Mouse (Mus musculus): ENCODE data around the gene Fam53b.

Gene Fam53b

DNA sequence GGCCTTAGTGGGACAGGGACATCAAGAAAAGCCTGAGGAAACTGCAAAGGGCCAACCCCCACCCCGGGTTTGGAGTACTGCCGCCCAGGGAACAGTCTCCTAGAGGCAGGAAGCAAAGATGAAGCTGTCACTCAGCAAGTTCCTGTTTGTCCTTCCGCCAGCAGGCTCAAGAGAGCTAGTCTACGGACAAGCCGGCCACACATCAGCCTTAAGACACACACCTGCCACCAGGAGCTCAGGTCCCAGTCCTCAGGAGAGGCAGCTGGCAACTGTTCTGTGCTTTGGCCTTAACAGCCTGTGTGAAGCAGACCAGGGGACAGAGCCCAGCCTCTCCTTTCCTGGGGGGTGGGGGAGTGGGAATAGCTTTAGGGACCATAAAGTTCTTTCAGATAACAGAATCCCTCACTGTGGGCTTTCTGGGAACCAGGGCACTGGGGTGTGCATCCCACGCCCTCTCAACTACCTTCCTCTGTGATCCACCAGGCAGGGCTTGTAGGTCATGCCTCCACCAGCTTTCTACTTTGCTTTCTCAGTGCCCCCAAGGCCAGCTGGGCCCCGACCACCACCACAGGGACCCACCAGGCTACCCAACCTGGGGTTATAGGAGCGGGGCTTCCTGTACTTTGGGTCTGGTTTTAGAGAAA lies 100.1 kb downstream of the Fam53b start:
- in situ Hi-C loops (cut with MseI, MboI) = no loop called here

DNA sequence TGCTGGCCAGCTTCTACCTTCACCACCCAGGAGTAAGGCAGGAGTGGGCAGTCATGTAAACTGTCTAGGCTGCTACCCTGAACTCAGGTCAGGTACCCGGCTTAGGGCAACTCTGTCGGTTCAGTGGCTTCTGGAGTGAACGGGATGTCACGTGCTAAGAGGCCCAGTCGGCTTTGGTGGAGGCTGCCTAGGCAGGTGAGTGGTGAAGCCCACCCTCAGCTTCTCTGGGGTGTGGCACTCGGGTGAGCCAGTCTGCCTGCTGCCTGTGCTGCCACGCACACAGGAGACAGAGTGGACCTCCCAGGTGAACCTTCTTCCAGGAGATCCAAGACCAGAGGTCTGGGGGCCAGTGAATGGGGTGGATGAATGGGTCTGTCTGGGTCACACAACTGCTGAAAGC lies 100.7 kb downstream of the Fam53b start:
- in situ Hi-C loops (cut with MseI, MboI) = no loop called here

DNA sequence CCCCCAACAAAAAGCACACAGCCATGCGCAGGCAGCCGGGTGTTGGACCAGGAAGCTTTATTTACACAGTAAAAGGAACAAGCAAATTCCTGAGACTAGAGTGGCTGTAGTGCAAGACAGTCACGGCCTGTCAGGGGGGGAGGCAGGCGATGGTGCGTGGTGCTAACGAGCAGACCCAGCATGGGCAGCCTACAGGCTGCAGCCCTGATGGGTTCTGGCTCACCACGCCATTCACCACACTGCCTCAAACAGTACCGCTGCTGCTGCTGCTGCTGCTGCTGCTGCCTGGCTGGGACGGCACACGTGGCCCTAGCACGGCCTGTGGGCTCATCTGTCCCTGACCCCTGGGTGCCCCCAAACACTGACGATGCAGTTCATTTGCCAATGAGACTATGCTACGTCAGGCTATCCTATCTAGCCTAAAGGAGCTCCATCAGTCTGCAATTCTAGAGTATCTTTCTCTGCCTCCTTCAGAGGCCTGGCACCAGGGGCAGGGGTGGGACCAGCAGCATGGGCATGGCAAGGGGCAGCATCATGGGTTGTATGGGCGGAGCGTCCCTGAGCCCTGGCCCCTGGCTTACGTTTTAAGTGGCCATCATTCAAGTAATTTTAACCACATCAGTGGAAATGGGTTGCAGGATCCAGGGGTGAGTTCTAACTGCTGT lies 101.5 kb downstream of the Fam53b start:
- in situ Hi-C loops (cut with MseI, MboI) = no loop called here

DNA sequence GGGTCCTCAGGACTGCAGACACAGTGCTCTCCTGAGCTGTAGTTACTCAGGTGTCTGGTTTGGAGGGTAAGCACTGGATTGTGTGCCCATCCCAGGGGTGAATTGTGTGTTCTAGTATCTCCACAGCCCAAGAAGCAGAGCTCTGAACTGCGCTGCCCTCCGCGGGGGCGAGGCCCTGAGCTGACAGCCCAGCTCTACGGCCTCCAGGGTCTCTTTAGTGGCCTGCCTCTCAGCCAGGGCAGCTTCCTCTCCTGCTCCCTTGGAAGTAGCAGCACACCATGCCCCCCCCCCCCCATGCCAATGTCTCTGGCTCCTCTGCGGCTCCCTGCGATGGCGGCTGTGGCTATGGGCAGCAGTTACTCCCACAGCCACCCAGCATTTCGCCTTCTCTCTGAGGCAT lies 102.1 kb downstream of the Fam53b start:
- in situ Hi-C loops (cut with MseI, MboI) = no loop called here

DNA sequence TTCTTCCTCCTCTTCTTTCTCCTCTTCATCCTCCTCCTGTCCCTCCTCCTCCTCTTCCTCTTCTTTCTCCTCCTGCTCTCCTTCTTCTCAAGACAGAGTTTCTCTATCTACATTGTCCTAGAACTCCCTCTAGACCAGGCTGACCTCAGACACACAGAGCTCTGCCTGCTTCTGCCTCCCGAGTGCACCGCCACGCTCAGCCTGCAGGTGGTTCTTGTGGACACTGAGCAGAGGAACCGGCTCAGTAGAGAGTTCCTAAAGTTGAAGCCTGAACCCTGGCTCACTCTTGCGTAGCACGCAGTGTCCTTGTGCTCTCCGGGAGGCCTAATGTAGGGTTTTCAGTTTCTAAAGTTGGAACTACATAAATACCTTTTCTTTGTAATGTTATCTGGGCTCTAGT lies 108.6 kb downstream of the Fam53b start:
- in situ Hi-C loops (cut with MseI, MboI) = no loop called here

DNA sequence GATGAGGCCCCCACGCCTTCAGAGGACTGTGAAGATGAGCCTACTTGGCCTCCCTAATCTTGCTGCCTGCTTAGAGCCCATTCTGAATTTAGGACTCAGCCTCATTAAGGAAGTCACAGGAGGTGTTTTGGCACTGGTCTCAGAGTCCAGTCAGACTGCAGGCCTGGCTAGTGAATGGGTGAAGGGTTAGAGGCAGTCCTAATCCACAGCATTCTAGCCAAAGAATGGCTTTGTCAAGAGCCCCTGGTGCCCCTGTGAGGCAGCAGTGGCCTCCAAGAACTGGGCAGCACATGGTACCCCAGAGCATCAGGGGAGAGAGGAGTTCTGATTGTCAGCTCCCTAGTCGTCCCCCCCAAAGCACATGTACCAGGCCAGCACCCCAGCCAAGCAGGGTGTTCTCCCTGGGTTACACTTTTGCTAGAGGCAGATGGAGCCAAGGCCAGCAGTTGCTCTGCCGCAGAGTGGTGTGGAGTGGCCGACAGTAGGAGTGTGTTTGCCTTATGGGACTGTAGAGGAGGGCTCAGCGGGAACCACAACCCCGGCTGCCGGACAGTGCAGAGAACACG lies 109.3 kb downstream of the Fam53b start:
- in situ Hi-C loops (cut with MseI, MboI) = no loop called here

DNA sequence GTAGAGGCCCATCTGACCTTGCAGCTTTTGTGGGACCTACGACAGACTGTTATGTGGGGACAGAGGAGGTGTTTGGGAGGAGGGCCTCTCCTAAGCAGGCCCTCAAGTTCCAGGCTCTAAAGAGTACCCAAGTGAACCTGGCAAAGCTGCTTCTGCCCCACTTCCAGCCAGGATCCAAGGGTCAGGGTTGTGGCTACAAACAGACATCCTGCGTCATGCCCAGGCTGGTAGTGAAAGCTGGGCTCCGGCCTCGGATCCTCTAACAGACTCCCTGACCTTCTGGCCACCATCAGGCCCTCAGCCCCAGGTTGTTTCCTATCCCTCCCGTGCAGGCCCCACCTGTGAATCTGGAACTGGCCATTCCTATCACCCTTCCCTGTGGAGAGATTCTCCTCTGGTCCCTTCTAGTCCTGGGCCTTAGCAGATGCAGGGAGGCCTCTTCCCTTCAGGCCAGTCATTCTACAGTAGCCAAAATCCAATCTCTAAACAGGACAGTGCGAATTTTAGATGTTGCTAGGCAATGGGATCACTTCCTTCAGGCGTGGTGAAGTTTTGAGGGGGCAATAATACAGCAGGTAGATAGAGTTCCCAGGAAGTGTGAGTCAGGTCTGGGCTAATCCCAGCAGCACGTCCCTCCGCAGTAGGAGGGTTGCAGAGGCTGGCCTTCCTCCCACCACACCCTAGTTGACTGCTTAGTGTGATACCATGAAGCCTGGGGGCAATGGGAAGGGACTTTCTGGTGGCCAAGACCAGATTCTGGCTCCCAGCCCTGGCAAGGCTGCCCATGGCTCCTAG lies 110.0 kb downstream of the Fam53b start:
- in situ Hi-C loops (cut with MseI, MboI) = no loop called here

DNA sequence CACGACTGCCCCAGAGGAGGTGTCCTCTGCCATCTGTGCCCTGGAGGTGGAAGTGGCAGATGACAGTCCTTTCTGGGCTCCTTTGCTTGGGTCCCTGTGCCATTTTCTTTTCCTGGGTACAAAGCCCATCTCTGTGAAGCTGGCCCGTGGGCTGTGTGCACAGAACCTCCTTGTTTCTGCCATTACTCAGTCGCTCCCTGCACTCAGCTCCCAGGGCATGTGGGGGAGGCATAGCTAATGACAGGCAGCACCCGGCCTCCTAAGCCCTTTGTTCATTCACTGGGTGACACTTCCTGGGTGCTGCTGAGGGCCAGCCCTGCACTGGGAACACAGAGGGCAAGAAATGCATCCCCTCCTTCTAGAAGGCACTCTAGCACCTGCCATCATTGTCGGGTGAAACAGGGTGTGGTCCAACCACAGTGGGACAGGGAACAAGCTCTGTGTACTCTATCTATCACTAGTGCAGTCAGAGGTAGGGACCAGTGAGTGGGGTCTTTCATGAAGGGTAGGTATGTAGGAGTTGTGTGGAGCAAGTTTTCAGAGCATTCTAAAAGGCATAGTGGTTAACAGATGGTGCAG lies 111.1 kb downstream of the Fam53b start:
- in situ Hi-C loops (cut with MseI, MboI) = no loop called here

DNA sequence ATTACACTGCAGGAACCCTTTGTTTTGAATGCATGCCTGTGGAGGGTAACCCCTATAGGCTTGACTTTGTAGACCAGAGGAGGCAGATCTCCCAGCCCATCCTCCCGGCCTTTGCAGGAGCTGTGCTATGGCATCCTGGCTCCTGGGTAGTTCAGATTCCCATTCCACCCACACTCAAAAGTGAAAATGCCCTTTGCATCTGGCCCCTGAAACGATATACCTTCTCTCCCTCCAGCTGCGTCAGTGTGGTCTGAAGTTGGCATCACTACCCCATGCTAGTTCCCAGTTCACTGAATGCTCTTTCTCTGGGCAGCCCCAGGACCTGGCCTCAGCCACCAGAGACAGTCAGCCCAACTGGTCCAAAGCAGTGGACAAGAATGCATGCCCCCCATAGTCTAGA lies 111.7 kb downstream of the Fam53b start:
- in situ Hi-C loops (cut with MseI, MboI) = no loop called here

DNA sequence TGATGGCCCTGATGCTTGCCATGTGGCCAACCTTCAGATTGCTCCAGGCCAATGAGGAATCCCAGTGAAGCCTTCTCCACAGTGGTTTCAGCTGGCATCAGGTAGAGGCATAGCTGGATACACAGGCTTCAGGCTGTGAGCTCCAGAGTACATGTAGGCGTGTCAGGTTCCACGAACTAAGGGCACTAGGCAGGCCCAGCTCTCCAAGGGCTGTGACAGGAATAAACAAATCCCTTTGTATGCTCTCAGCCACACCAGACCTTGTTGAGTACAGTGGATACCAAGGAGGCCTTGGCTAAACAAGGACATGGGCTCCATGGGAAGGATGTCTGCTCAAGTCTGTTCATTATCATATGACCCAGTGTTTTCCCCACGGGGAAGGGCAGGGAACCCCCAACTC lies 112.3 kb downstream of the Fam53b start:
- in situ Hi-C loops (cut with MseI, MboI) = no loop called here

DNA sequence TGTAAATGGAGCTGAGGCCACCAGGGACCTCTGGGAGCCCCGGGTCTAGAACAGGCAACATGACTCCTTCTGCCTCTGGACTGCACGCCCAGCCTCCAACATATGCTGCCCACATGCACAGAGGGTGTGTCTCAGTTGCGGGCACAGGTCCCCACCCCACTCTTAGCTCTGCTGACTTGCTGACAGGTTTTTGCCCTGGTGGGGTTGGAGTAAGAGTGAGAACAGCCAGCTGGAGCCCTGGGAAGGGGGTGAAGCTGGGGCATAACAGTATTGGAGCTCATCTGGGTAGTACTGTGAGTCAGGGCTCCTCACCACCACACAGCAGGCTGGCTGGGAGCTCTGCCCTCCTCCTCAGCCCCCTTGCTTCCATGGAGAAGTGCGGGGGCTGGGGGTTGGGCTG lies 113.6 kb downstream of the Fam53b start:
- in situ Hi-C loops (cut with MseI, MboI) = no loop called here

DNA sequence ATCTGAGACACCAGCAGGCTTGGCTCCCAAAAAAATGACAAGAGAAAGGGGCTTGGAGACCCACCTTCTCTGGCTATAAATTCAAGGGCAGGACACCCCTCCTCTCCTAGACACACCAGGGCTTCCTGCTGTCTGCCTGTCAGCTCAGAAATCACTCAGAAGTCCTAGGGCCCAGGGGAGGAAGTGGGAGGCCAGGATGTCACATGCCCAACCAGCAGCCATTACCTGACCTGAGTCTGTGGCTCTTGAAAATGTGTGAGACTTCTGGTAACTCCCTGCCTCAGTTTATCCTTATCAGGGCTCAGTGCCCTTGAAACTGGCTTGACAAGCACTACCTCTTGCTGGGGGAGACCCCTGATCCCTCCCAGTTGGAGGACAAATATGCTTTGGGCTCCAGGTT lies 114.0 kb downstream of the Fam53b start:
- in situ Hi-C loops (cut with MseI, MboI) = no loop called here

DNA sequence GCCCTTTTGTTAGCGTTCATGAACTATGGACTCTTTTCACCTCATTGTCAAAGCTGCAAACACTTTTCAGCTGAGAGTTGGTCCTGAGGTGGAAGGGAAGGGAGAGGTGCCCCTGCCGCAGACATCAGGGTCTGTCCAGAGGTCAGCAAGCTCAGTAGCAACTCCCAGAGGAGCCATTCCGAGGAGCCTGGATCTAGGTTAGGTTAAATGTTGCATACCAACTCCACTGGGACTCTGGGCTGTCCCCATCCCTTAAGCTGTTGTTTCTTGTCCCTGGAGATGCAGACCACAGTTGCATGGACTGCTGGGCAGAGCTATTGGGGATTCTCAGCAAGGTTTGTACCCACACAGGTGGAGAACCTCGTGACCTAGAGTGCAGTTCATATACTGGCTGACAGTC lies 114.5 kb downstream of the Fam53b start:
- in situ Hi-C loops (cut with MseI, MboI) = no loop called here

DNA sequence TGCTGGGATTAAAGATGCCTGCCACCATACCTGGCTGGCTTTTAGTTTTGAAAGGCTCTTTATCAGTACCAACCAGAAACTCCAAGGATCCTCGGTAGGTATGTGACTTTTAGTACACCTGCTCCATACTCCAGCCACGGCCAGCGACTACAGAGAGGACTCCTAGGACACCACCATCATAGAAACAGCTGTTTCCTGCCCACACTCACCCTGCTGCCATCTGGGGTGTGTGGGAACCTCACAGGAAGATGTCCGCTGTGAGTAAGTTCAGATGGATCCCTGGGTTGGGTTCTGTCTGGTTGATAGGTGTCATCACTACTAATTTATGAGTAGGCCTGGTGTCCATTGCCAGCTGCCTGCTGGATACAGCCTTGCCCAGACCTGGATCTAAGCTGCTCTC lies 114.9 kb downstream of the Fam53b start:
- in situ Hi-C loops (cut with MseI, MboI) = no loop called here

DNA sequence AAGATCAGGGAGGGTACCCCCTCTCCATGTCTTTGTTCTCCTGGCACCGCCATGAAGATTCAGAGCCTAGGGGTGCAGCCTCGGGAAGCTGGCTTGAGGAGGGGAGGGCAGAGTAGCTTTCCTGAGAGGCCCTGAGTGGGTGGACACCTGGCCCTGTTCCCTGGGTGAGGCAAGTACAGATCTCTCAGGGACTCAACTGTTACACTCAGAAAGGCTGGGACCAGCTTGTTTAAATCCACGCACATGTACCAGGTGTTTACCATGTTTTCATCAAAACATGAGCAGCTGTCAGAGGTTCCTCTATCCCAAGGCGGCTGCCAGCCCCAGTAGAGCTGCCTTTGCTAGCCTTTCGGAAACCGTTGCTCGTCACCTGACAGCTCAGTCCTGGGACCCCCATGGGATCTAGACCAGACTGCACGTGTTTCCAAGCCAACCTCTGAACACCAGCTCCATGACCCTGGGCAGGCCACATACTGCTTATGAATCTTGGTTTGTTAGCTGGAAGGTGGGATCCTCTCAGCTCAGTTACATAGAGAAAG lies 116.4 kb downstream of the Fam53b start:
- in situ Hi-C loops (cut with MseI, MboI) = no loop called here

DNA sequence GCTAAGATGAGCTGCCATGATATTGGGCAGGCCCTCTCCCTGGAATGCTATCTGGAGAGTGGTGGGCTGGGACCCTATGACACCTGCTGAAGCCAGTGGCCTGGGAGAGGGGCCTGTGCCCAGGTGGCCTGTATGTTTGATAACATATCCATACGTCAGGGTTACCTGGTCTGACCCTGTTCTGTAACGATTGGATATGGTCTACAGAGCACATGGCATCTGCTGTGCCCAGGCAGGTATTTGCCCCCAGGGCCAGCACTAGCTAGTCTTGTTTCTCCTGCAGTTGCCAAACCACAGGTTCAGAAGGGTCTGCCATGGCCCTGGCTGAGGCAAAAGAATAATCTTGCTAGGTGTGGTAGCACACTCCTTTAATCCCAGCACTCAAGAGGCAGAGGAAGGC lies 120.1 kb downstream of the Fam53b start:
- in situ Hi-C loops (cut with MseI, MboI) = no loop called here

DNA sequence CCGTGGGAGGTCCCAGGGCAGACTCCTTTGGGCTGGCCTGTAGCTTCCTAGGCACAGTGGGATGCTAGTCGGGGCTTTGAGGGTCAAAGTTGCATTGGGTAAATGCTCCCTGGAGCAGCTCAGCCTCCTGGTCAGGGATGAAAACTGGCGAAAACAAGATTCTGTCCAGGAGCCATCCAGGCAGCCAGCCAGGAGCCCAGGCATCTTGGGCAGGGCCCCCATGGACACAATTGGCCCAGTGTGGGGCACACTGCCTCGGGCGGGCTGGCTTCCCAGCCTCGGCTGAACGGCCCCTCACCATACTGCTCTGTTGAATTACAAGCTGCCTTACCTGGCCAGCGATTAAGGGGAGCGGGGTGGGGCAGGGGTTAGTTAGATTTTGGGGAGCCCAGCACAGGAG lies 121.0 kb downstream of the Fam53b start:
- in situ Hi-C loops (cut with MseI, MboI) = no loop called here

DNA sequence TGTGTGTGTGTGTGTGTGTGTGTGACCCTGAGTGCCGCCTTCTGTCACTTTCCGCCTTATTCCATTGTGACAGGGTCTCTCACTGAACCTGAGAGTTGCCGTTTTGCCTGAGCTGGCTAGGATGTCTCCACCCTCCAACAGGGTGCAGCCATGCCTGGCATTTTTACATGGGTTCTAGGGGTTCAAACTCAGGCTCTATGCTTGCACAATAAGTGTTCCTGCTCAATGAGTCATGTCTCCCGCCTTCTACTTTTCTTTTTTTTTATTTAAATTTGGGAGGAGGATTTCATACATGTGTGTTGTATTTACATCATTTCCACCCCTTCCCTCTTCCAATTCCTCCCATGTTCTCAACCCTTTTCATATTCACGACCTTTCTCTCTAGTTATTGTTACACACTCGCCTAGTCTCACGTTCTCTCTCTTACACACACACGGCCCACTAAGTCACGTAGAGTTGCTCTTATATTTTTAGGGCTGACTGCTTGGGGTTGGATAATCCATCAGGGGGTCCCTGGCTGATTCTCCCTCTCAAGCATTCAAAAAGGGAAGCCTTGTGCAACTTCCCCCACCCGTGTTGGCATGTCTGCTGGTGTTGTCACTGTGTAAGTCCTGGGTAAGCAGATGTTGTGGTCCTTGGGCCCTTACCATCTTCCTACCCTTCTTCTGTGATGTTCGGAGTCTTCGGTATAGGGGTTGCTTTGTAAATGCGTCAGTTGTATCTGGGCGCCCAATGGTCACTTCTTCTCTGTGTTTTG lies 122.8 kb downstream of the Fam53b start:
- in situ Hi-C loops (cut with MseI, MboI) = no loop called here

DNA sequence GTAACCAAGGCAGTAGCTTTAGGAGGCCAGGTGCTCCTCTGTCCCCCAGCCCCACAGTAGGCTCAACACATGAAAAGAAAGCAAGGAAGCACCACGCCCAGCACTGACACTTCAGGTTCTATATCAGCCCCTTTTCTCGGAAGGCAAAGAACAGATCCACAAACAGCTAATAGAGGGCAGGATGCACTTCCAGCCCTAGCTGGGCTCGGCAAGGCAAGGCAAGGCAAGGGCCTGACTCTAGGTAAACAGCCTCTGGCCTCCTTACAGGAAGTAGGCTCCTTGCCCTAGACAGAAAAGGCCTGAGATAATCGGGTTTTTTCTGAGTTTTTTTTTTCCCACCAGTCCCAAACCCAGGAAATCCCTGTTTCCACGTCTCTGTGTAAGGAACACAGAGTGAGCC lies 124.0 kb downstream of the Fam53b start:
- in situ Hi-C loops (cut with MseI, MboI) = no loop called here

DNA sequence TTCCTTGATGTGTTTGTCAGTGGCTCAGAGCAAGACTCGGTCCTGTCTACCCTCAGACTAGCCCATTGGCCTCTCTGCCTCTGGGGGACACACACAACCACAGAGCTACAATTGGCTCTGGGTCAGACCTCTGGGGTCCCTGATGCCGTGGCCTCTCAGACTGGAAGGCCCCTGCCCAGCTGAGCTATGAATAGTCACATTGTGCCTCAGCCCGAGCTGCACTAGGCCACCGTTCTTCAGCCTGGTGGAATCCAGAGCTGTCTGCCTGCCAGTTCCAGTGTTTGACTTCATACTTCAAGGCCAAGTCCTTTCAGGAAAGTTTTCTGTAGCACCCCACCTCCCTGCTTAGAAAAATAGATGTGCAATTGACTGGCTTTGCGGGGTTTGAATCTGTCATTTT lies 125.0 kb downstream of the Fam53b start:
- in situ Hi-C loops (cut with MseI, MboI) = no loop called here

DNA sequence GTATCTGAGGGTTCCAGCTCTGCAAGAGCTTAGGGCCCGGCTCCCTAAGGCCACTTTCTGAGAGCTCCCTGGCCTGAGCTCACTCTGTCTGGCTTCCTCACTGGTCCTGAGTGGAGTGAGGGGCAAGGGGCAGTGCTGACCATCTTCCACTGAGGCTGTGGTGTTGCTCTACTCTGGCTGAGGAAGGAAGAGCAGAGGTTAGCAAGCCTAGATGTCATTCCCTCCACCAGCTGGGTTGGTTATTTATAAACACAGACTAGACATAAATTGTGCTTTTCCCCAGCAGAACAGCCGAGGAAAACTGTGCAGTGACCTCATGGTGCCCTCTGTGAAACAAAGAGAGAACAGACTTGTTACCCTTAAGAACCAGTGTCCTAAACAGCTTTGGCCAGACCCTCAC lies 125.8 kb downstream of the Fam53b start:
- in situ Hi-C loops (cut with MseI, MboI) = no loop called here
